Mouse (Mus musculus) heart, adult 11 months (tissue): ENCODE results near the gene Gm11985.
A peak's percentile ranks its signal among the peaks of the same experiment; 100 is the strongest.

Experiments
- DNase-seq: peaks from one replicate; pipeline ENCODE4 v3.0.0; 2022

Gene Gm11985

GRCm38 (mm10) chr11:7199736-7200392 is 11.5 kb upstream of the Gm11985 start:
- peak; percentile 84 for DNase-seq

GRCm38 (mm10) chr11:7198481-7199256 is 10.3 kb upstream of the Gm11985 start:
- DNase-seq: peak; percentile 55

- DNase-seq: peak; percentile 87
Measured at GRCm38 (mm10) chr11:7198006-7198405, 9.6 kb upstream of the Gm11985 start.

GRCm38 (mm10) chr11:7197491-7197941 is 9.1 kb upstream of the Gm11985 start, which contains the start of gene Igfbp1:
Igfbp1 (plus strand) TSS chr11:7197782.
- peak; percentile 81 for DNase-seq

GRCm38 (mm10) chr11:7195312-7195685 is 6.9 kb upstream of the Gm11985 start:
- DNase-seq: no peak

GRCm38 (mm10) chr11:7194432-7195311 is 6.3 kb upstream of the Gm11985 start:
- DNase-seq: peak; percentile 78

- DNase-seq: no peak
Measured at GRCm38 (mm10) chr11:7193134-7193533, 4.8 kb upstream of the Gm11985 start.

GRCm38 (mm10) chr11:7192710-7193109 is 4.3 kb upstream of the Gm11985 start:
- DNase-seq: no peak

GRCm38 (mm10) chr11:7187472-7187871 is 897 bp downstream of the Gm11985 start:
- DNase-seq: no peak

GRCm38 (mm10) chr11:7184420-7184819 is 3.9 kb downstream of the Gm11985 start:
- no peak for DNase-seq

GRCm38 (mm10) chr11:7182409-7183042 is 5.8 kb downstream of the Gm11985 start:
- DNase-seq: no peak

- DNase-seq: no peak
Measured at GRCm38 (mm10) chr11:7179276-7179675, 9.1 kb downstream of the Gm11985 start.

- no peak for DNase-seq
Measured at GRCm38 (mm10) chr11:7178724-7179123, 9.6 kb downstream of the Gm11985 start.

- DNase-seq: no peak
Measured at GRCm38 (mm10) chr11:7173664-7174063, 14.7 kb downstream of the Gm11985 start.

- DNase-seq: no peak
Measured at GRCm38 (mm10) chr11:7169645-7170044, 18.7 kb downstream of the Gm11985 start.

GRCm38 (mm10) chr11:7164416-7164815 is 24.0 kb downstream of the Gm11985 start:
- DNase-seq: no peak

- DNase-seq: no peak
Measured at GRCm38 (mm10) chr11:7161502-7162174, 26.7 kb downstream of the Gm11985 start.

GRCm38 (mm10) chr11:7160637-7161101 is 27.7 kb downstream of the Gm11985 start:
- DNase-seq: no peak

- DNase-seq: no peak
Measured at GRCm38 (mm10) chr11:7160146-7160545, 28.2 kb downstream of the Gm11985 start.

GRCm38 (mm10) chr11:7158196-7158595 is 30.2 kb downstream of the Gm11985 start:
- DNase-seq: no peak

- DNase-seq: no peak
Measured at GRCm38 (mm10) chr11:7156427-7156826, 31.9 kb downstream of the Gm11985 start.

GRCm38 (mm10) chr11:7153081-7153480 is 35.3 kb downstream of the Gm11985 start:
- no peak for DNase-seq
